Mouse (Mus musculus) stomach, postnatal 0 days (tissue): ENCODE measurements around the gene Ivd.

ENCODE experiments used
- CTCF ChIP-seq: IDR thresholded peaks from 2 replicates; pipeline ENCODE4 v1.5.1; 2016; ENCODE audit warnings: antibody characterized with exemption, low read depth, mild to moderate bottlenecking, moderate library complexity
- EP300 ChIP-seq: optimal IDR thresholded peaks from 2 replicates; pipeline ENCODE3; 2016; ENCODE audit warnings: antibody characterized with exemption

GRCm38 (mm10) chr2:118891173-118891572 is 29.4 kb downstream of the Ivd start:
- TF ChIP-seq CTCF: no peak
- TF ChIP-seq EP300: no peak
